Comparison of ENCODE assay signal across 13 mouse cellular contexts in the genomic region with DNA sequence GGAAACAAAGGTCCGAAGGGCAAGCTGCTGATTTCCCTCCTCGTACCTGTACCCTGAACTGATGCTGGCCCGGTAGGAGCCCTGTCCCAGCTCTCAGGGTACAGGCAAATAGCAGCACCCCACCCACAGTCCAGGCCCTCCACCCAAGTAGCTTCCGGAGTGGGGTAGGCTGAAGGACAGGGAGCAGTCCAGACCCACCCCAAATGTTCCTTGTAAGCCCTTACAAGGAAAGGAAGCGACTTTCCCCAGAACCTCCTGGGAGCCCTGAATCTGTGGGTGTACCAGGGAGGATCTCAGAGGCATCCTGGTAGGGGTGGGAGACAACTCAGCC. TPM values are rescaled to one million over a fixed set of nuclear protein-coding genes. Genes with fewer than 3 reads are reported as not detected.
DNase-seq lines count a peak whose midpoint lies in the region; ATAC-seq and TF ChIP-seq lines count a peak whose summit lies in the region.
"Had no signal": no experiment of that assay in that cellular context is flagged by ENCODE, and none has a peak within 500 bp of the region (broad histone marks: within the 10 kb centered on the region; RNA-seq: fewer than 3 reads in every experiment).

No protein-coding gene starts in this region.

- ATAC-seq in forebrain, postnatal 0 days, result no peak
- ATAC-seq in lung, embryonic 15.5 days (ENCODE audit: borderline replicate concordance, extremely low read depth, low FRiP score, low TSS enrichment), result peak; percentile 46; the same call in 1 of the 2 replicates
- peak; percentile 14 for ATAC-seq in erythroblast, adult 5-6 weeks (replicated peaks; ENCODE audit: low FRiP score, poor library complexity, severe bottlenecking)
- ATAC-seq in liver, postnatal 0 days, result no peak
- no peak for ATAC-seq in CD4-positive, CD25-positive, alpha-beta regulatory T cell, adult 4 months
- ATAC-seq: forebrain, embryonic 14.5 days had no signal

- no peak for TF ChIP-seq EP300 in liver, postnatal 0 days (IDR thresholded peaks at IDR 0.05; ENCODE audit: low read depth)

- no peak overlapping the region for H3K4me3 ChIP-seq in forebrain, embryonic 10.5 days
- H3K4me3 ChIP-seq in forebrain, postnatal 0 days (ENCODE audit: low read depth, low read length), result no peak overlapping the region
- H3K4me3 ChIP-seq in lung, embryonic 15.5 days, result no peak overlapping the region
- H3K4me3 ChIP-seq in liver, postnatal 0 days (ENCODE audit: low read depth, low read length), result peak overlapping the region; percentile 57
- H3K4me3 ChIP-seq: hindbrain, embryonic 15.5 days had no signal

- no peak for TF ChIP-seq CTCF in forebrain, postnatal 0 days (IDR thresholded peaks at IDR 0.05; ENCODE audit: low read depth)
- TF ChIP-seq CTCF in liver, postnatal 0 days (IDR thresholded peaks at IDR 0.05; ENCODE audit: low read depth), result no peak

- WGBS in forebrain, embryonic 10.5 days, result 95% methylated on average over 5 of the region's 5 CpGs
- 91% methylated on average over 5 of the region's 5 CpGs for WGBS in forebrain, postnatal 0 days
- WGBS in lung, embryonic 15.5 days, result 77% methylated on average over 5 of the region's 5 CpGs
- WGBS in liver, postnatal 0 days (ENCODE audit: insufficient replicate concordance), result 36% methylated on average over 5 of the region's 5 CpGs

- H3K27ac ChIP-seq in forebrain, embryonic 10.5 days, result 0 out of 2 replicates have a peak overlapping the region, but pooled peaks have one; percentile 25
- H3K27ac ChIP-seq in forebrain, postnatal 0 days (ENCODE audit: low read depth, low read length), result no peak overlapping the region
- no peak overlapping the region for H3K27ac ChIP-seq in lung, embryonic 15.5 days
- H3K27ac ChIP-seq in liver, postnatal 0 days (ENCODE audit: low read depth), result peak overlapping the region; percentile 91
- H3K27ac ChIP-seq: hindbrain, embryonic 15.5 days had no signal

- H3K27me3 ChIP-seq in forebrain, embryonic 10.5 days (ENCODE audit: poor library complexity, severe bottlenecking), result no peaks in the 10 kb centered on the region
- H3K27me3 ChIP-seq in forebrain, postnatal 0 days (ENCODE audit: insufficient read depth, low read length), result no peaks in the 10 kb centered on the region
- H3K27me3 ChIP-seq in lung, embryonic 15.5 days, result no peaks in the 10 kb centered on the region
- no peaks in the 10 kb centered on the region for H3K27me3 ChIP-seq in liver, postnatal 0 days (ENCODE audit: insufficient read depth, low read length)
- H3K27me3 ChIP-seq: hindbrain, embryonic 15.5 days had no signal

- DNase-seq in forebrain, embryonic 10.5 days (ENCODE audit: extremely low spot score, low spot score), result no peak
- no peak for DNase-seq in forebrain, postnatal 0 days
- no peak for DNase-seq in lung, postnatal 4 days
- no peak for DNase-seq in liver, postnatal 0 days
- no peak for DNase-seq in kidney, postnatal 36 days
- DNase-seq: cerebellum, adult 11-12 months; kidney, postnatal 4 days had no signal

- no peak overlapping the region for H3K4me2 ChIP-seq in forebrain, postnatal 0 days (ENCODE audit: low read depth)
- no peak overlapping the region for H3K4me2 ChIP-seq in lung, embryonic 15.5 days
- H3K4me2 ChIP-seq in liver, postnatal 0 days (ENCODE audit: low read depth, low read length), result peak overlapping the region; percentile 67
- H3K4me2 ChIP-seq: hindbrain, embryonic 15.5 days had no signal

- no peak overlapping the region for H3K9ac ChIP-seq in forebrain, postnatal 0 days
- no peak overlapping the region for H3K9ac ChIP-seq in lung, embryonic 15.5 days
- H3K9ac ChIP-seq in liver, postnatal 0 days (replicated peaks), result peak overlapping the region; percentile 68
- H3K9ac ChIP-seq: hindbrain, embryonic 15.5 days had no signal

- H3K36me3 ChIP-seq in forebrain, embryonic 10.5 days (replicated peaks), result no peaks in the 10 kb centered on the region
- no peaks in the 10 kb centered on the region for H3K36me3 ChIP-seq in forebrain, postnatal 0 days (ENCODE audit: insufficient read depth)
- no peaks in the 10 kb centered on the region for H3K36me3 ChIP-seq in lung, embryonic 15.5 days
- peaks cover 25% of the 10 kb centered on the region for H3K36me3 ChIP-seq in liver, postnatal 0 days (replicated peaks; ENCODE audit: insufficient read depth, low read length)
- H3K36me3 ChIP-seq: hindbrain, embryonic 15.5 days had no signal

- peaks cover 6% of the 10 kb centered on the region; the same call in 1 of the 2 replicates for H3K4me1 ChIP-seq in forebrain, embryonic 10.5 days
- no peaks in the 10 kb centered on the region for H3K4me1 ChIP-seq in forebrain, postnatal 0 days (ENCODE audit: insufficient read depth)
- H3K4me1 ChIP-seq in lung, embryonic 15.5 days, result no peaks in the 10 kb centered on the region
- H3K4me1 ChIP-seq in liver, postnatal 0 days (ENCODE audit: insufficient read depth), result peaks cover 32% of the 10 kb centered on the region
- H3K4me1 ChIP-seq: hindbrain, embryonic 15.5 days had no signal

- no peaks in the 10 kb centered on the region for H3K9me3 ChIP-seq in forebrain, embryonic 10.5 days
- H3K9me3 ChIP-seq in forebrain, postnatal 0 days (ENCODE audit: low read length), result no peaks in the 10 kb centered on the region
- H3K9me3 ChIP-seq in lung, embryonic 15.5 days, result no peaks in the 10 kb centered on the region
- H3K9me3 ChIP-seq in liver, postnatal 0 days (ENCODE audit: low read length), result no peaks in the 10 kb centered on the region
- H3K9me3 ChIP-seq: hindbrain, embryonic 15.5 days had no signal

RNA-seq across cellular contexts. Expression of gene Rac2, which starts 0.3 kb away (rescaled TPM):
- polyA plus RNA-seq in forebrain, embryonic 10.5 days (2016; fragmentation: Nextera tagmentation; extraction: Ambion mirVana), result 3.1 and 6.1 TPM in 2 replicates
- total RNA-seq in forebrain, postnatal 0 days (2014; rRNA removed), result 1.1 and 1.4 TPM in 2 replicates
- polyA plus RNA-seq in forebrain, postnatal 0 days (2015; fragmentation: Nextera tagmentation; extraction: Ambion mirVana), result 5.9 and 6.5 TPM in 2 replicates
- 17.5 and 27.3 TPM in 2 replicates for polyA plus RNA-seq in lung, embryonic 15.5 days (2015; fragmentation: Nextera tagmentation; extraction: Ambion mirVana)
- 142 and 153 TPM in 2 replicates for total RNA-seq in erythroblast, adult 5-6 weeks (2015; ENCODE audit: low replicate concordance)
- total RNA-seq in erythroblast, adult 5-6 weeks (2017; ENCODE audit: low replicate concordance), result 34.3 and 78.9 TPM in 2 replicates
- 120 and 127 TPM in 2 replicates for polyA plus RNA-seq in liver, postnatal 0 days (2015; fragmentation: Nextera tagmentation; extraction: Ambion mirVana)
- polyA plus RNA-seq in CD4-positive, CD25-positive, alpha-beta regulatory T cell, adult 4 months (2017; shearing (Covaris generic)), result 1,000 to 10,000 TPM; 2,983 to 4,093 TPM

RNA-seq across cellular contexts. Expression of gene Cyth4, which starts 24.6 kb away (rescaled TPM):
- polyA plus RNA-seq in forebrain, embryonic 10.5 days (2016; fragmentation: Nextera tagmentation; extraction: Ambion mirVana), result 4.5 TPM in 2 replicates
- 5.5 and 9.8 TPM in 2 replicates for total RNA-seq in forebrain, postnatal 0 days (2014; rRNA removed)
- polyA plus RNA-seq in forebrain, postnatal 0 days (2015; fragmentation: Nextera tagmentation; extraction: Ambion mirVana), result 3.9 and 5.5 TPM in 2 replicates
- polyA plus RNA-seq in lung, embryonic 15.5 days (2015; fragmentation: Nextera tagmentation; extraction: Ambion mirVana), result 10.7 and 13.0 TPM in 2 replicates
- total RNA-seq in erythroblast, adult 5-6 weeks (2015; ENCODE audit: low replicate concordance), result 17.1 and 19.4 TPM in 2 replicates
- total RNA-seq in erythroblast, adult 5-6 weeks (2017; ENCODE audit: low replicate concordance), result 18.1 and 20.1 TPM in 2 replicates
- 11.5 and 13.3 TPM in 2 replicates for polyA plus RNA-seq in liver, postnatal 0 days (2015; fragmentation: Nextera tagmentation; extraction: Ambion mirVana)
- polyA plus RNA-seq in CD4-positive, CD25-positive, alpha-beta regulatory T cell, adult 4 months (2017; shearing (Covaris generic)), result 100 to 1,000 TPM; 299 to 603 TPM

RNA-seq across cellular contexts. Expression of gene Sstr3, which starts 27.8 kb away (rescaled TPM):
- polyA plus RNA-seq in forebrain, embryonic 10.5 days (2016; fragmentation: Nextera tagmentation; extraction: Ambion mirVana), result 0.09 TPM in 1 of 2 replicates, not detected in the other
- 2.8 and 3.3 TPM in 2 replicates for total RNA-seq in forebrain, postnatal 0 days (2014; rRNA removed)
- 0.71 and 0.73 TPM in 2 replicates for polyA plus RNA-seq in forebrain, postnatal 0 days (2015; fragmentation: Nextera tagmentation; extraction: Ambion mirVana)
- polyA plus RNA-seq in lung, embryonic 15.5 days (2015; fragmentation: Nextera tagmentation; extraction: Ambion mirVana), result 0.05 TPM in 1 of 2 replicates, not detected in the other
- not detected in 2 replicates for total RNA-seq in erythroblast, adult 5-6 weeks (2015; ENCODE audit: low replicate concordance)
- total RNA-seq in erythroblast, adult 5-6 weeks (2017; ENCODE audit: low replicate concordance), result not detected in 2 replicates
- not detected in 2 replicates for polyA plus RNA-seq in liver, postnatal 0 days (2015; fragmentation: Nextera tagmentation; extraction: Ambion mirVana)
- not detected for polyA plus RNA-seq in CD4-positive, CD25-positive, alpha-beta regulatory T cell, adult 4 months (2017; shearing (Covaris generic))
- total RNA-seq: gastrocnemius, postnatal 25 days had no signal

RNA-seq across cellular contexts. Expression of gene C1qtnf6, which starts 41.0 kb away (rescaled TPM):
- polyA plus RNA-seq in forebrain, embryonic 10.5 days (2016; fragmentation: Nextera tagmentation; extraction: Ambion mirVana), result 8.4 and 8.8 TPM in 2 replicates
- total RNA-seq in forebrain, postnatal 0 days (2014; rRNA removed), result 2.0 and 4.0 TPM in 2 replicates
- polyA plus RNA-seq in forebrain, postnatal 0 days (2015; fragmentation: Nextera tagmentation; extraction: Ambion mirVana), result 9.6 and 10.2 TPM in 2 replicates
- polyA plus RNA-seq in lung, embryonic 15.5 days (2015; fragmentation: Nextera tagmentation; extraction: Ambion mirVana), result 31.1 and 33.1 TPM in 2 replicates
- not detected in 2 replicates for total RNA-seq in erythroblast, adult 5-6 weeks (2015; ENCODE audit: low replicate concordance)
- total RNA-seq in erythroblast, adult 5-6 weeks (2017; ENCODE audit: low replicate concordance), result 0.28 and 0.43 TPM in 2 replicates
- 4.3 and 4.4 TPM in 2 replicates for polyA plus RNA-seq in liver, postnatal 0 days (2015; fragmentation: Nextera tagmentation; extraction: Ambion mirVana)
- polyA plus RNA-seq in CD4-positive, CD25-positive, alpha-beta regulatory T cell, adult 4 months (2017; shearing (Covaris generic)), result 10 to 100 TPM; 10.2 to 14.3 TPM

Comparison
In these comparisons a context has a peak if more than half of its experiments do, and no peak if none do; other contexts are left out.
1. H3K27ac ChIP-seq: peak in forebrain, embryonic 10.5 days (single experiment) and liver, postnatal 0 days (single experiment); none in forebrain, postnatal 0 days (single experiment) and lung, embryonic 15.5 days (single experiment).
2. ATAC-seq: peak in lung, embryonic 15.5 days (single experiment) and erythroblast, adult 5-6 weeks (single experiment); none in forebrain, postnatal 0 days (single experiment), liver, postnatal 0 days (single experiment) and CD4-positive, CD25-positive, alpha-beta regulatory T cell, adult 4 months (single experiment).
3. RNA of gene Rac2, which starts 0.3 kb away (polyA plus RNA-seq): 2,983 to 4,093 TPM in CD4-positive, CD25-positive, alpha-beta regulatory T cell, adult 4 months; 120 to 127 TPM in liver, postnatal 0 days, 17.5 to 27.3 TPM in lung, embryonic 15.5 days, 5.9 to 6.5 TPM in forebrain, postnatal 0 days and 3.1 to 6.1 TPM in forebrain, embryonic 10.5 days; every median in the first group is over 10 times any median in the second.
4. RNA of gene Cyth4, which starts 24.6 kb away (polyA plus RNA-seq): 299 to 603 TPM in CD4-positive, CD25-positive, alpha-beta regulatory T cell, adult 4 months; 11.5 to 13.3 TPM in liver, postnatal 0 days, 10.7 to 13.0 TPM in lung, embryonic 15.5 days, 3.9 to 5.5 TPM in forebrain, postnatal 0 days and 4.5 TPM in forebrain, embryonic 10.5 days; every median in the first group is over 10 times any median in the second.